Mouse (Mus musculus) ES-Bruce4 (cell line): Measurements from ENCODE around the gene Hadha. TPM values are rescaled to one million over a fixed set of nuclear protein-coding genes. Genes with fewer than 3 reads are reported as not detected.

Experiments
- H3K27ac ChIP-seq: 2 replicates; pipeline ENCODE4 v1.5.1; 2012; ENCODE audit warnings: low read length, inconsistent platforms; ENCODE audit not compliant: insufficient read depth
- H3K27me3 ChIP-seq: 2 replicates; pipeline ENCODE4 v1.6.1; 2012; ENCODE audit warnings: mild to moderate bottlenecking, low read length, inconsistent platforms; ENCODE audit not compliant: control insufficient read depth, poor library complexity, insufficient read depth, severe bottlenecking
- H3K36me3 ChIP-seq: 2 replicates; pipeline ENCODE4 v1.6.1; 2012; ENCODE audit warnings: inconsistent platforms, mild to moderate bottlenecking, low read length, moderate library complexity; ENCODE audit not compliant: control insufficient read depth, poor library complexity, insufficient read depth, severe bottlenecking
- H3K4me1 ChIP-seq: one replicate; pipeline ENCODE4 v1.8.1; 2011; ENCODE audit warnings: low read length; ENCODE audit not compliant: control insufficient read depth, insufficient read depth
- H3K4me3 ChIP-seq: 2 replicates; pipeline ENCODE4 v1.5.1; 2011; ENCODE audit warnings: low read depth, mild to moderate bottlenecking, low read length
- H3K9ac ChIP-seq: 2 replicates; pipeline ENCODE4 v1.6.1; 2012; ENCODE audit warnings: low read depth, mild to moderate bottlenecking, inconsistent platforms; ENCODE audit not compliant: poor library complexity, severe bottlenecking
- H3K9me3 ChIP-seq: replicated peaks from 2 replicates; pipeline ENCODE4 v1.6.1; 2012; ENCODE audit warnings: mild to moderate bottlenecking, low read length, inconsistent platforms; ENCODE audit not compliant: control insufficient read depth, poor library complexity, insufficient read depth, severe bottlenecking
- CTCF ChIP-seq: IDR thresholded peaks from one replicate; pipeline ENCODE4 v1.8.1; 2011; ENCODE audit warnings: low read depth, low read length
- EP300 ChIP-seq: IDR thresholded peaks from 2 replicates; pipeline ENCODE4 v1.6.1; 2011; ENCODE audit warnings: low read depth, low read length; ENCODE audit not compliant: insufficient read depth
- POLR2A ChIP-seq: IDR thresholded peaks from one replicate; pipeline ENCODE4 v1.8.1; 2011; ENCODE audit warnings: low read length; ENCODE audit not compliant: insufficient read depth
- polyA plus RNA-seq: library from polyadenylated mRNA; stranded (reverse); fragments of >200 nt; gene quantifications from 2 replicates; pipeline ENCODE4 v1.2.4, GENCODE M21; 2011; ENCODE audit warnings: low read depth; ENCODE audit not compliant: missing spikeins, insufficient read depth, insufficient read length

The Hadha gene
- polyA plus RNA-seq, 1 experiment = 59.3 TPM

DNA sequence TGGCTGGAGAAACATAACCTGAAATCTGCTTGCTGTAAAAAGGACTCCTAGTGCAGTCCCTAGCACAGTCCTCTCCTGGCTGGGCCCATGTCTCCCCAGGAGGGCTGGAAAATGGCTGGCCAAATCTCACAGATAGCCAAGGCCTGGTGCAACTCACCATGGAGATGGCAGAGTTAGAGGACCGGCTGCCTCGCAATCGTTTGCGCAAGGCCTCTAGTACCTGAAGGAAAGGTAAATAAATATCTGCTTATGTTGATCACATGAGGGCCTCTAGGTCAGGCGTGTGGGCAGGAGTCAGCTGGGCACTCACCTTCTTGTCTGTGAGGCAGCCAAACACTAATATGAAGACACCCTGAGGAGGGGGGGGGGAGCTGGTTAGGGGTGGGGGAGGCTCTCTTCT, 40.4 kb upstream of the Hadha start:
- TF ChIP-seq CTCF = no peak
- TF ChIP-seq POLR2A = no peak
- no peak for TF ChIP-seq EP300
- Histone ChIP-seq H3K36me3 (no peaks in the 10 kb centered on the region), H3K27ac (no peak overlapping the region), H3K4me3 (no peak overlapping the region), H3K9ac (no peak overlapping the region), H3K9me3 (no peaks in the 10 kb centered on the region), H3K4me1 (no peaks in the 10 kb centered on the region), H3K27me3 (no peaks in the 10 kb centered on the region)

- no peak overlapping the region for H3K9ac ChIP-seq
- no peak for TF ChIP-seq POLR2A
- no peaks in the 10 kb centered on the region for H3K27me3 ChIP-seq
- H3K27ac ChIP-seq = no peak overlapping the region
- no peak overlapping the region for H3K4me3 ChIP-seq
- no peaks in the 10 kb centered on the region for H3K4me1 ChIP-seq
- no peaks in the 10 kb centered on the region for H3K9me3 ChIP-seq
- H3K36me3 ChIP-seq = no peaks in the 10 kb centered on the region
These were observed 37.5 kb upstream of the Hadha start for GRCm38 (mm10) chr5:30192452-30192851.

GRCm38 (mm10) chr5:30187687-30188485, 32.9 kb upstream of the Hadha start:
- Histone ChIP-seq H3K9me3 (no peaks in the 10 kb centered on the region), H3K36me3 (no peaks in the 10 kb centered on the region; the same call in 1 of the 2 replicates), H3K4me3 (no peak overlapping the region), H3K27me3 (no peaks in the 10 kb centered on the region), H3K27ac (no peak overlapping the region), H3K4me1 (no peaks in the 10 kb centered on the region), H3K9ac (no peak overlapping the region)
- TF ChIP-seq EP300 (no peak), POLR2A (no peak), CTCF (no peak)

- H3K4me1 ChIP-seq = peaks cover 3% of the 10 kb centered on the region
- H3K9me3 ChIP-seq = no peaks in the 10 kb centered on the region
- H3K9ac ChIP-seq = no peak overlapping the region
- peaks cover 7% of the 10 kb centered on the region for H3K36me3 ChIP-seq
- TF ChIP-seq CTCF (no peak), POLR2A (no peak)
- no peaks in the 10 kb centered on the region for H3K27me3 ChIP-seq
- H3K27ac ChIP-seq = no peak overlapping the region
- no peak overlapping the region for H3K4me3 ChIP-seq
These were observed 20.8 kb upstream of the Hadha start for GRCm38 (mm10) chr5:30175811-30176210.

DNA sequence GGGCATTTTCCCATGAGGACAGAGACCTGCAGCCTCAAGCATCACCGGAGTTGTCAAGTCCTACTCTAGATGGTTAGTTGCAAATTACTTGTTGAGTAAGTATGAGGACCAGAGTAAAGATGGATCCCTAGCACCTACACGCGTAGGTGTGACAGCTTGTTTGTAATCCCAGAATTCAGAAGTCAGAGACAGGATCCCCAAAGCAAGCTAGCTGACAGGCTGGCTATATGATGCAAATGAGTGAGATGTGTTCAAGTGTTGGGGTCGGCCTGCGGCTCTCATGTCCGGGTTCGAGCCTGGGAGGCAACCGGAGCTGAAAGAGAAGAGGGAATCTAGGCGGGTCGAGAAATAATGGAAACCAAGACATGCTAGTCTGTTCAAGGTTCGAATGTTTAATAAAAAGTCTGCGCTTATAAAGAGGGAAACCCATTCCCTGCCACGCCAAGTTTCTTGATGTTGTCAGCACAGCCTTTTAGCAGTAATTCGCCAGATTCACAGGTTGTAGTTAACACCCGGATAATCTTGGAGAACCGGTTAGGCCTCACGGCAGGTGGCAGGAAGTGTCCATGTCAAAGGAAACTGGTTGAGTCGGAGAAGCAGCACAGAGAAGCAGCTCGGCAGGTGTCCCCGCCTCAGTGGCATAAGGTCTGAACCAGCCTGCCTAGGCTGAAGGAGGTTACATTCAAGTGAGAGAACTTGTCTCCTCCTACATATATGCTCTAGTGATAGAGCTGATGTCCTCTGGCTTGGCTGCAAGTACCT, 18.1 kb upstream of the Hadha start:
- H3K4me3 ChIP-seq = no peak overlapping the region
- peak overlapping the region; percentile 72 for H3K27ac ChIP-seq
- no peaks in the 10 kb centered on the region for H3K9me3 ChIP-seq
- peak; percentile 88 for TF ChIP-seq EP300
- TF ChIP-seq CTCF = no peak
- no peak for TF ChIP-seq POLR2A
- H3K4me1 ChIP-seq = peaks cover 3% of the 10 kb centered on the region
- no peak overlapping the region for H3K9ac ChIP-seq
- H3K36me3 ChIP-seq = peaks cover 8% of the 10 kb centered on the region
- no peaks in the 10 kb centered on the region for H3K27me3 ChIP-seq

- Histone ChIP-seq H3K9ac (no peak overlapping the region), H3K4me3 (no peak overlapping the region), H3K36me3 (peaks cover 11% of the 10 kb centered on the region), H3K27ac (peak overlapping the region; percentile 67), H3K4me1 (peaks cover 3% of the 10 kb centered on the region), H3K9me3 (no peaks in the 10 kb centered on the region), H3K27me3 (no peaks in the 10 kb centered on the region)
- TF ChIP-seq POLR2A (no peak), CTCF (no peak), EP300 (no peak)
These were observed 17.2 kb upstream of the Hadha start for GRCm38 (mm10) chr5:30172115-30172514.
